Mouse (Mus musculus) kidney, embryonic 15.5 days (tissue): ENCODE results near the gene Dolpp1. TPM values are rescaled to one million over a fixed set of nuclear protein-coding genes. Genes with fewer than 3 reads are reported as not detected.

Experiments
- ATAC-seq: fragments of 200-750 bp; cut with Nextera tagmentation; replicated peaks from 2 replicates; pipeline ENCODE4 v1.8.0; 2017; ENCODE audit warnings: moderate TSS enrichment; ENCODE audit not compliant: low FRiP score
- H3K27ac ChIP-seq: fragments of 300-500 bp; sonication (generic); 2 replicates; pipeline ENCODE4 v1.5.1; 2015; ENCODE audit warnings: mild to moderate bottlenecking, inconsistent platforms
- H3K27me3 ChIP-seq: fragments of 300-500 bp; sonication (generic); 2 replicates; pipeline ENCODE4 v1.6.1; 2015; ENCODE audit warnings: inconsistent platforms
- H3K36me3 ChIP-seq: fragments of 300-500 bp; sonication (generic); 2 replicates; pipeline ENCODE4 v1.6.1; 2015; ENCODE audit warnings: inconsistent platforms
- H3K4me1 ChIP-seq: fragments of 300-500 bp; sonication (generic); 2 replicates; pipeline ENCODE4 v1.6.1; 2015; ENCODE audit warnings: inconsistent platforms
- H3K4me2 ChIP-seq: fragments of 300-500 bp; sonication (generic); 2 replicates; pipeline ENCODE4 v1.6.1; 2015; ENCODE audit warnings: moderate library complexity, mild to moderate bottlenecking, inconsistent platforms
- H3K4me3 ChIP-seq: fragments of 300-500 bp; sonication (generic); replicated peaks from 2 replicates; pipeline ENCODE4 v1.5.1; 2015; ENCODE audit warnings: mild to moderate bottlenecking, inconsistent platforms
- H3K9ac ChIP-seq: fragments of 300-500 bp; sonication (generic); 2 replicates; pipeline ENCODE4 v1.6.1; 2015; ENCODE audit warnings: mild to moderate bottlenecking, inconsistent platforms
- H3K9me3 ChIP-seq: fragments of 300-500 bp; sonication (generic); replicated peaks from 2 replicates; pipeline ENCODE4 v1.6.1; 2016; ENCODE audit warnings: inconsistent platforms
- WGBS: fragments of 180-500 bp; shearing (Covaris S2); methylation state at CpG from one replicate; pipeline ENCODE4 v1.1.7; 2015; ENCODE audit warnings: mixed read lengths; 5-methylcytosine and 5-hydroxymethylcytosine counted together
- polyA plus RNA-seq: library from polyadenylated mRNA; unstranded; fragments of >200 nt; fragmentation: Nextera tagmentation; extraction: Ambion mirVana; gene quantifications from 2 replicates; pipeline ENCODE4 v1.2.1, GENCODE M21; 2015

Dolpp1 gene
- polyA plus RNA-seq, 1 experiment from 2014 or later, result 37.7 TPM

DNA sequence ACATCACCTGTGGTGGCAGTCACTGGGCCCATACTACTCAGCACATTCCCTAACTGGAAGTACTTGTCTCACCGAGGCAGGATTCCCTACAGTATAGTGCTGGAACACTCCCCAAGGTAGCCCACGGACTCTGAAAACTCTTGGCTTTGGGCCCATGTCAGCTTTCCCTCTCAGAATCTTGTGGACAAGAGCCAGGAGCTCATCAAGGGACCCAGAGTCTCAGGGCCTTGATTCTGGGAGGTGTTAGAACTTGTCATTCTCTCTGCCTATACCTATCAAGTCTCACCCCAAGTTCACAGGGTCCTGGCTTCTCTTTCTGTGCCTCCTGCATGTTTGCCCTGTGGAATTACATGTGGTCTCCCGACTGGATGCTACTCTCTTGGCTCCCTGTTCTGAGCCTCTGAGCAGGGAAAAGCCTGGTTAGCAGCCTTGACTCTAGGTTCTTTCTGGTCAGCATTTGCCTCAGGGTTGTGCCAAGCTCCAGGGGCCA lies 48.2 kb downstream of the Dolpp1 start:
- H3K4me1 ChIP-seq, result peaks cover 67% of the 10 kb centered on the region
- H3K9ac ChIP-seq, result 0 out of 2 replicates have a peak overlapping the region, but pooled peaks have one; percentile 14
- no peaks in the 10 kb centered on the region for H3K27me3 ChIP-seq
- WGBS, result 46% methylated on average over 3 of the region's 3 CpGs
- H3K27ac ChIP-seq, result peak overlapping the region; percentile 100
- peaks cover 61% of the 10 kb centered on the region for H3K36me3 ChIP-seq
- ATAC-seq, result no peak
- no peaks in the 10 kb centered on the region for H3K9me3 ChIP-seq
- no peak overlapping the region for H3K4me3 ChIP-seq
- no peak overlapping the region for H3K4me2 ChIP-seq

DNA sequence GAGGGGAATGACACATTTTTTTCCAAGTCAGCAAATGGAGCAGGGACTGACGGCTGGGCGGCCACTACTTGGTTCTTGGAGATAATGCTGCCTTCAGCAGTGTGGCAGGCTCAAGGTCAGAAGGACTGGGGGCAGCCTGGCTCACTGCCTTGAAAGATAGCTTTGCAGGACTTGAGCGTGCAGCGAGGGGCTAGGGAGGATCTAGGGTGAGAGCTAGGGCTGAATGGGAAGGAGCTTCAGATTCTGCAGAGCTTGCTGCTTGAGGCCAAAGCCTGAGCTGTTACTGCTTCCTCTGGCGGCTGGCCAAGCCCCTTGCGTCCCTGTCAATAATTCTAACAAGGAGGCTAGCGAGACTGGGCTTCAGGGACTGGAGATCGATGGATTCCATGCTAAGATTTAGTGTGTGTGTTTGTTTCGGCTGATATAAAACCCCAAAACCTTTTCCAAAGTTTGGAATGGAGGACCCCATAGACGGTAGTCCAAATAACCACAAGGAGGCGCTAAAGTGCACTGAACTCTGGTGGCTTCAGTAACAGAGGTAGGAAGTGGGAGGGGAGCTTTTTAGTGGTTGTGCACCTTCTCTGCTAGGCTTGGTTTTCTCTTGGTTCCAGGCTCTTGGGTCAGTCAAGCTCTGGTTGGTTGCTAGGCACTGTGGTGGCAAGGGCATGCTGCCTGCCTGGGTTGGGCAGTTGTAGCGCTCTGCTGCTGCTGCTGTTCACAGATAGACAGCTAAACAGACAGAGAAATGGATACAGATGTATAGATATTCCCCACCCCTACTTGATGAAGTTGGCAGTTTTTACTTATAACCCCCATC lies 48.9 kb downstream of the Dolpp1 start:
- H3K27me3 ChIP-seq, result no peaks in the 10 kb centered on the region
- H3K9me3 ChIP-seq, result no peaks in the 10 kb centered on the region
- WGBS, result 5% methylated on average over 12 of the region's 12 CpGs
- peak overlapping the region; percentile 100 for H3K27ac ChIP-seq
- peaks cover 73% of the 10 kb centered on the region for H3K4me1 ChIP-seq
- H3K4me2 ChIP-seq, result peak overlapping the region; percentile 60
- H3K9ac ChIP-seq, result peak overlapping the region; percentile 45
- peaks cover 66% of the 10 kb centered on the region for H3K36me3 ChIP-seq
- peak overlapping the region; percentile 16 for H3K4me3 ChIP-seq
- peak; percentile 40 for ATAC-seq

DNA sequence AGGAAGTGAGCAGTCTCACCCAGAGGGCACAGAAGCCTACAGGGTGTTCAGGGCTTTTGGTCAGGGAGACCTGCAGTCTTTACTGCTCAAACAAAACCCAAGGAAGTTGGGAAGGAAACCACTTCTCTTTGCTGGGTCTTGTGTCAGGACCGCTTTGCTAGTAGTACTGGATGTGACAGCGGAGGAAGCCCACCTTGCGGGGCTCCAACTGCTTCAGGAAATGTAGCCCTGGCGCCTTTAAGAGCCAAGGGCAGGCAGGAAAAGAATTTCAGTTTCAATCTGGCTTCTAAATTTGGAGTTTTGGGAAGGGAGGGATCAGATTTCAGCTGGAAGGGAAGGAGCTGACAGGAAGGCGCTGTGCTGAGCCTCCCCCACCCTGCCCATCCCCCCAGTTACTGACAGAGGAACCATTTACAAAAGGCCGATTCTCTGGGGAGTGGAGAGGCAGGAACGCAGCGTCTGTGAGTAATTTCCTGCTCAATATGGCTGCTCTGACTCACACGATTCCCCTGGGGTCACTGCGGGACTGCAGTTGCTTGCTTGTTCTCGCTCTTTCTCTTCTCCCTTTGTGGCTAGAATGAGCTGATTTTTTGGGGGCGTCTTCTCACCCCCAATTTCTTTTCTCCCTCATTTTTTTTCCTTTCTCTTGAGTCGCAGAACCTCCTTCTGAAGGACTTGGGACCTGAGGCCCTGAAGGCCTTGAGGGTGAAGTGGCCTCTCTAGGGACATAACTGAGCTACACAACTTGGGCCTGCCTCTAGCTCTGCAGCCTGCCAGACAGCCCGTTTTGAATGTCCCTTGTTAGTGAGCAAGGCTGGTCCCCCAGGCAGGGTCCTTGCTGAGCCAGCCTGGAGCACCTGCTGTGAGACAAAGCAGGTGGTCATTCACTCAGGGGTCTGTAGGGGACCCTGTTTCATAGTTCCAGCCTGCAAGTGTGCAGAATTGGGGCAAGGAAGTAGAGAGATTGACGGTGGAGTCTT lies 49.8 kb downstream of the Dolpp1 start:
- no peaks in the 10 kb centered on the region for H3K27me3 ChIP-seq
- H3K4me3 ChIP-seq, result peak overlapping the region; percentile 30
- peak overlapping the region; percentile 60 for H3K4me2 ChIP-seq
- peak overlapping the region; percentile 100 for H3K27ac ChIP-seq
- peaks cover 71% of the 10 kb centered on the region for H3K36me3 ChIP-seq
- 3% methylated on average over 15 of the region's 15 CpGs for WGBS
- H3K9ac ChIP-seq, result peak overlapping the region; percentile 50
- peak; percentile 75 for ATAC-seq
- H3K4me1 ChIP-seq, result peaks cover 77% of the 10 kb centered on the region
- no peaks in the 10 kb centered on the region for H3K9me3 ChIP-seq

DNA sequence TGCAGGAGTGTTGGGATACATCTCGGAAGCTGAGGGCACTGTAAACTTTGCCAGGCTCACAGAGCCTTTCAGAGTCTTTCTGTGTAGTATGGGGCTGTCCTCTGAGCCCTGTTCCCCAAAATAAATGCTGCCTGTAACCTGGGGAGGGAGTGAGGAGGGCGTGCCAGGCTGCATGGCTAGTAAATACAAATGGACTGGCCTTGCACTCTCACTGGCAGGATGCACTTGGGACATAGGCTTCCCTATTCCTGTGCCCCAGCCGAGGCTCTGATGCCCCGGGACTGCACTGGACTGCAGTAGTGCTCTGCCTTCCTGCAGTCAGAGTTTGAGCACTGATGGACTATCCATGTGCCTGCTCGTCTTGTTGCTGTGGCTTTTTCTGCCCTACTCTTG lies 50.4 kb downstream of the Dolpp1 start:
- Histone ChIP-seq H3K9me3 (no peaks in the 10 kb centered on the region), H3K4me1 (peaks cover 77% of the 10 kb centered on the region), H3K9ac (peak overlapping the region; percentile 50), H3K4me2 (peak overlapping the region; percentile 60), H3K27ac (peak overlapping the region; percentile 100), H3K4me3 (peak overlapping the region; percentile 30), H3K27me3 (no peaks in the 10 kb centered on the region), H3K36me3 (peaks cover 71% of the 10 kb centered on the region)
- no peak for ATAC-seq
- 31% methylated on average over 5 of the region's 5 CpGs for WGBS

DNA sequence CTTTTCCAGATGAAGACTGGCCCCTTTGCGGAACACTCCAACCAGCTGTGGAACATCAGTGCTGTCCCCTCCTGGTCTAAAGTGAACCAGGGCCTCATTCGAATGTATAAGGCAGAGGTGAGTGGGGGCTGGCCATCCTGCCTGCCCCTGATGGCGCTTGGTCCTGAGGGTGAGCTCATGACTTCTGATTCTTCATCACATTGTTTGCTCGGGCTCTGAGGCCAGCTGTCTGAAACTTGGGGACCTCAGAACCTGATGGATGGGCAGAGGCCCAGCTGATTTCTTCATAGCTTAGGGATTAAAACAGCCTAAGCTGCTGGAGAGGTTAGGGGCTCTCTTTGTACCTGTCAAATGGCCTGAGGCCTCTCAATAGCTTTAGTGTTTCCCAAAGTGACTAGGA lies 51.2 kb downstream of the Dolpp1 start:
- 46% methylated on average over 4 of the region's 4 CpGs for WGBS
- H3K4me1 ChIP-seq, result peaks cover 79% of the 10 kb centered on the region
- peak overlapping the region; percentile 60 for H3K4me2 ChIP-seq
- peaks cover 70% of the 10 kb centered on the region for H3K36me3 ChIP-seq
- ATAC-seq, result no peak
- no peaks in the 10 kb centered on the region for H3K9me3 ChIP-seq
- no peak overlapping the region for H3K9ac ChIP-seq
- peak overlapping the region; percentile 100 for H3K27ac ChIP-seq
- no peaks in the 10 kb centered on the region for H3K27me3 ChIP-seq
- peak overlapping the region; percentile 30; the same call in 1 of the 2 replicates for H3K4me3 ChIP-seq

DNA sequence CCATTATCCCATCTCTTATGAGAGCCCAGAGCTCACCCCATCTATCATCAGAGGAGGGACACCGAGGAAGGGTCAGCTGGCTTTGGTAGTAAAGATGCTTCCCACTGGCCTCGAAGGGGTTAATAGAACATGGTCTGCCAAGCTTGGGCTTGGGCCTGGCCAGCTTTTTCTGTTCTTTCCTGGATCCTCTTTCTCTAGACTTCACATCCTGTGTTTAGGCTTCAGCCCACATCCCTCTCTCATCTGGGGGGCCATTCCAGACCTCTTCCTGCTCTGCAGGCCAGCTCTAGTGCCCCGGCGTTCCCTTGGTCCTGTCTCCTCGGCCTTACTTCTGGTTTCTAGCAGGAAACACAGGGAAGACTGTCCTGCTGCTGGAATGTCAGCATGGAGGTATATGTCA lies 52.0 kb downstream of the Dolpp1 start:
- Histone ChIP-seq H3K4me1 (peaks cover 81% of the 10 kb centered on the region), H3K27me3 (no peaks in the 10 kb centered on the region), H3K9me3 (no peaks in the 10 kb centered on the region), H3K9ac (0 out of 2 replicates have a peak overlapping the region, but pooled peaks have one; percentile 4), H3K27ac (peak overlapping the region; percentile 100), H3K36me3 (peaks cover 70% of the 10 kb centered on the region), H3K4me2 (0 out of 2 replicates have a peak overlapping the region, but pooled peaks have one; percentile 7), H3K4me3 (no peak overlapping the region)
- WGBS, result 65% methylated on average over 5 of the region's 5 CpGs
- no peak for ATAC-seq

DNA sequence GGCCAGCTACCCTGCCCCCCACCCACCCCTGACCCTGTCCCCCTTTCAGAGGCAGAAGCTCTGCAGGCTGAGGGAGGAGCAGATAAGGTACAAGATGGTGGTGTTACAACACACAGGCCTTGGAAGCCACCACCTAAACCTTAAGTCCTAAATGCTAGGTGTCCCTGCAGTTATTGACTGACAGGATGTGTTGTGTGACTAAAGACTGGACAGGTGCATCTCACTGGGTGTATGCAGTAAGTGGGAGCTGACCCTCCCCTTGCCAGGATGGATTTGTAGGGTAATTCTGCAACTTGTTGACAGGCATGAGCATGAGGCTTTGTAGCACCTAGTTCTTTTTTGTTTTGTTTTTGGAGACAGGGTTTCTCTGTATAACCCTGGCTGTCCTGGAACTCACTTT lies 52.4 kb downstream of the Dolpp1 start:
- Histone ChIP-seq H3K9me3 (no peaks in the 10 kb centered on the region), H3K27ac (peak overlapping the region; percentile 100), H3K36me3 (peaks cover 70% of the 10 kb centered on the region), H3K4me3 (no peak overlapping the region), H3K9ac (0 out of 2 replicates have a peak overlapping the region, but pooled peaks have one; percentile 4), H3K27me3 (no peaks in the 10 kb centered on the region), H3K4me1 (peaks cover 77% of the 10 kb centered on the region), H3K4me2 (0 out of 2 replicates have a peak overlapping the region, but pooled peaks have one; percentile 7)
- no peak for ATAC-seq

DNA sequence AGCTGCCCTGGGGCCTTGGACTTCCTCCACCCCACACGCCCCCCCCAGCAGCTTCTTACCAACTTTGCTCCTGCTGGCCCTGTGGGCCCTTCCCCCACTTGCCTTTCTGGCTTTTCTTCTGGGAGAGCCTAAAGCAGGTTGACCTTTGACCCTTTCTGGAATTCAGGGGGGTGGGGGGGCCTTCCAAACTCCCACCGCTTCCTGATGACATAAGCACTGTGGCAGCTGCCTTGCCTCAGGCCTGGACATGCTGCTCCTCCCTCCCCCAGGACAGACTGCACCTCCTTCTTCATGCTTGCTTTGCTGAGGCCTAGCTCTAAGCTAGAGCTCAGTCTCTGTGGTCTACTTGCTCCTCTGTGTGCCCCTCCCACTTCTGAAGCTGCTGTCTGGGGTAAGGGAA lies 53.3 kb downstream of the Dolpp1 start:
- Histone ChIP-seq H3K27ac (peak overlapping the region; percentile 100), H3K4me1 (peaks cover 68% of the 10 kb centered on the region), H3K36me3 (peaks cover 70% of the 10 kb centered on the region), H3K4me3 (no peak overlapping the region), H3K9me3 (0 out of 2 replicates have a peak, but pooled peaks cover 4% of the 10 kb centered on the region), H3K4me2 (peak overlapping the region; percentile 40; the same call in 1 of the 2 replicates), H3K9ac (0 out of 2 replicates have a peak overlapping the region, but pooled peaks have one; percentile 29), H3K27me3 (no peaks in the 10 kb centered on the region)
- 32% methylated on average over 2 of the region's 2 CpGs for WGBS
- peak; percentile 66 for ATAC-seq

DNA sequence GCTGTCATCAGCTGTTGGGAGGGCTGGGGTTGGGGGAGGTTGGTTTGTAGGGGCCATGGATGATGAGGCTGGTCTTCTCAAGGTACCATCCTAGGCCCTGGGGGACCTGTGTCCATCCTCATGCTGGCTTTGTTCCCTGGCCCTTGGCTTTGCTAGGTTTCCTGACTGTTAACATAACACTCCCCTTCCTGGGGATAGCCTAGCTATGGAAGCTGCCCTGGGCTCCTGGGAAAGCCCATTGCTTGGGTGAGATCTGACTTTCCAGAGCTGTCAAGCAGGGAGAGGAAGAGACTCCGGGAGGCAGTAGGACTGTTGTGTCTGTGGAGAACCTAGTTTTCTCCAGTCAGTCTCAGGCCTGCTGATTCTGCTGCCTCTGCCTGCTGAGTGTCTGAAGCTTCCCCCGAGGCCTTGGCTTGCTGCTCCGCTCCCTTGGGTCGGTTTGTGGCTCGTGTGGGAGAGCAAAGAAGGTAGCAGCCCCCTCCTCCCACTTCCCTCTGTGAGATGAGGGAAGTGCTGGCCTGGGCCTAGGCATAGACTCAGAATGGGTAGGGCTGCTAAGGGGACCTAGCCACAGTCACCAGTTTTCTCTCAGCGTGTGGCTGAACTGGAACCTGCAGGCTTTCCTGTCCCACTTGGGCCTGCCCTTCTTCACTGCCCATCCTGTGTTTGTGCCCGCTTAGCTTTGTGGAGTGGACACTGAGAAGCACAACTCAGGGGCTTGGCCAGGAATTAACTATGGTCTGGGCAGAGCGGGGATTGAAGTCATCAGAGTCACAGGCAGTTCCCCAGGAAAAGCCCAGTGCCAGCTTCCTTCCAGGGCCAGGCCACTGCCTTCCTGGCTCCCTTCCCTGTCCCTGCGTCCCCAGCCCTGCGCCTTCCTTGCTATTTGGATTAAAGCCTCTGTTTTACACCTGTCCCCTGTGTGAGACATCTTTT lies 55.1 kb downstream of the Dolpp1 start:
- H3K4me3 ChIP-seq, result no peak overlapping the region
- no peak overlapping the region for H3K9ac ChIP-seq
- peak overlapping the region; percentile 100 for H3K27ac ChIP-seq
- no peak overlapping the region for H3K4me2 ChIP-seq
- WGBS, result 74% methylated on average over 10 of the region's 10 CpGs
- peaks cover 83% of the 10 kb centered on the region for H3K36me3 ChIP-seq
- H3K9me3 ChIP-seq, result 0 out of 2 replicates have a peak, but pooled peaks cover 5% of the 10 kb centered on the region
- no peak for ATAC-seq
- H3K4me1 ChIP-seq, result peaks cover 50% of the 10 kb centered on the region
- no peaks in the 10 kb centered on the region for H3K27me3 ChIP-seq

DNA sequence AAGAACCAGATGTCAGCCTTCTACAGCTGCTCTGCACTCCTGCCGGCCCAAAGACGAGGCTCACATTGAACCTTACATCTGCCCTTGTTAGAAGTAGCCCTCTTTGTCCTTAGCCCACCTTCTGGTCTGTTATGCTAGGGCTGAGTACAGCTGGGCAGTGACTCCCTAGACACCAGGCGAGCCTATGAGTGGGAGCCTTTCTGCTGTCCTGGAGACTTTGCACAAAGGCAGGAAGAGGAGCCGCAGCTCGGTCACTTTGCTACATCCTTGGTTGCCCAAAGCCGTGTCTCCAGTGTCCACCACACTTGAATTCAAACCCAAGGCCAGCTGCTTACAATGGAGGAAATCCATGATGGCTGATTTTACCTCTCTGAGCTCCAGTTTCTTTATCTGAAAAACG lies 56.3 kb downstream of the Dolpp1 start:
- Histone ChIP-seq H3K4me3 (no peak overlapping the region), H3K9ac (no peak overlapping the region), H3K9me3 (0 out of 2 replicates have a peak, but pooled peaks cover 5% of the 10 kb centered on the region), H3K27ac (0 out of 2 replicates have a peak overlapping the region, but pooled peaks have one; percentile 3), H3K4me1 (peaks cover 38% of the 10 kb centered on the region), H3K27me3 (no peaks in the 10 kb centered on the region), H3K4me2 (no peak overlapping the region), H3K36me3 (peaks cover 83% of the 10 kb centered on the region)
- WGBS, result 92% methylated on average over 7 of the region's 7 CpGs
- ATAC-seq, result no peak
